Mouse (Mus musculus) midbrain, postnatal 0 days (tissue): ENCODE measurements around the gene Sipa1l1. TPM values are rescaled to one million over a fixed set of nuclear protein-coding genes. Genes with fewer than 3 reads are reported as not detected.

ENCODE experiments used
- ATAC-seq: fragments of 200-750 bp; cut with Nextera tagmentation; 2 replicates; pipeline ENCODE4 v1.8.0; 2017; ENCODE audit warnings: moderate number of reproducible peaks, mild to moderate bottlenecking, moderate TSS enrichment, moderate library complexity; ENCODE audit not compliant: low FRiP score
- DNase-seq: peaks from one replicate; pipeline ENCODE4 v3.0.0-alpha.2; 2015; ENCODE audit warnings: low spot score
- H3K27ac ChIP-seq: fragments of 300-500 bp; sonication (generic); 2 replicates; pipeline ENCODE4 v1.5.1; 2014; ENCODE audit warnings: low read depth, mild to moderate bottlenecking, low read length, mixed read lengths
- H3K27me3 ChIP-seq: fragments of 300-500 bp; sonication (generic); 2 replicates; pipeline ENCODE4 v1.6.1; 2014; ENCODE audit warnings: low read length, control low read depth, mixed read lengths; ENCODE audit not compliant: insufficient read depth
- H3K36me3 ChIP-seq: fragments of 300-500 bp; sonication (generic); 2 replicates; pipeline ENCODE4 v1.6.1; 2014; ENCODE audit warnings: low read length, control low read depth, mixed read lengths; ENCODE audit not compliant: insufficient read depth
- H3K4me1 ChIP-seq: fragments of 300-500 bp; sonication (generic); 2 replicates; pipeline ENCODE4 v1.6.1; 2014; ENCODE audit warnings: mild to moderate bottlenecking, control low read depth, antibody characterized with exemption, low read length, mixed read lengths; ENCODE audit not compliant: insufficient read depth
- H3K4me2 ChIP-seq: fragments of 300-500 bp; sonication (generic); 2 replicates; pipeline ENCODE4 v1.6.1; 2014; ENCODE audit warnings: low read depth, mild to moderate bottlenecking, low read length, mixed read lengths; ENCODE audit not compliant: poor library complexity, severe bottlenecking
- H3K4me3 ChIP-seq: fragments of 300-500 bp; sonication (generic); 2 replicates; pipeline ENCODE4 v1.5.1; 2014; ENCODE audit warnings: low read depth, mild to moderate bottlenecking, low read length, moderate library complexity
- H3K9ac ChIP-seq: fragments of 300-500 bp; sonication (generic); replicated peaks from 2 replicates; pipeline ENCODE4 v1.6.1; 2014; ENCODE audit warnings: mild to moderate bottlenecking, low read length, moderate library complexity, mixed read lengths; ENCODE audit not compliant: poor library complexity, severe bottlenecking
- H3K9me3 ChIP-seq: fragments of 300-500 bp; sonication (generic); 2 replicates; pipeline ENCODE4 v1.6.1; 2016; ENCODE audit warnings: low read length, control low read depth
- CTCF ChIP-seq: IDR thresholded peaks from 2 replicates; pipeline ENCODE4 v1.5.1; 2016; ENCODE audit warnings: antibody characterized with exemption, mild to moderate bottlenecking
- WGBS: fragments of 180-500 bp; shearing (Covaris S2); extraction: QIAGEN DNeasy Blood & Tissue Kit; methylation state at CpG from one replicate; pipeline ENCODE4 v1.1.7; 2014; 5-methylcytosine and 5-hydroxymethylcytosine counted together
- polyA plus RNA-seq: library from polyadenylated mRNA; unstranded; fragments of >200 nt; fragmentation: Nextera tagmentation; extraction: Ambion mirVana; gene quantifications from 2 replicates; pipeline ENCODE4 v1.2.1, GENCODE M21; 2015
- total RNA-seq: library from RNA; depleted of rRNA; stranded (reverse); fragments of >200 nt; gene quantifications from 2 replicates; pipeline ENCODE4 v1.2.3, GENCODE M21; 2014

Sipa1l1 gene
- total and polyA plus RNA-seq, 2 experiments from 2014 or later = 7.1 to 22.2 TPM

DNA sequence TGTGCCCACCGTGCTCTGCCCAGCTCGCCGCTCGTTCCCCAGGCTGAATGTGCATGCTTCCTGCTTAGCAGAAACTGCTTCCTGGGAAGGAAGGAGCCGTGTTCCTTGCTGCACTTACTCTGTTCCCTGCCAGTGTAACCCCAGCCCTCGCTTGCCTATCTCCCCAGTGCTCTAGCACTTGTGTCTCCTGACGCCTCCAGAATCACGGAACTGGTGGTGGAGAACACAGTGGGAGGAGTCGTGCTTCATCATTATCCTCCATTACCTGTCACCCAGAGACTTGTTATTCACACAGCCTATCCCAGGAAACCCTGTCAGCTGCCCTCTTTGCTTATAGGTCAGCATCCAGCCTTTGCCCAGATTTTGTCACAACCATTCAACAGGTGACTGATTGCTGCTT lies 259.3 kb downstream of the Sipa1l1 start:
- Histone ChIP-seq H3K4me2 (no peak overlapping the region), H3K9ac (no peak overlapping the region), H3K4me3 (no peak overlapping the region), H3K27me3 (no peaks in the 10 kb centered on the region), H3K36me3 (peaks cover 14% of the 10 kb centered on the region), H3K9me3 (no peaks in the 10 kb centered on the region), H3K27ac (no peak overlapping the region), H3K4me1 (no peaks in the 10 kb centered on the region)
- WGBS = 92% methylated on average over 9 of the region's 9 CpGs
- ATAC-seq (no peak), DNase-seq (no peak)
- TF ChIP-seq CTCF = no peak

DNA sequence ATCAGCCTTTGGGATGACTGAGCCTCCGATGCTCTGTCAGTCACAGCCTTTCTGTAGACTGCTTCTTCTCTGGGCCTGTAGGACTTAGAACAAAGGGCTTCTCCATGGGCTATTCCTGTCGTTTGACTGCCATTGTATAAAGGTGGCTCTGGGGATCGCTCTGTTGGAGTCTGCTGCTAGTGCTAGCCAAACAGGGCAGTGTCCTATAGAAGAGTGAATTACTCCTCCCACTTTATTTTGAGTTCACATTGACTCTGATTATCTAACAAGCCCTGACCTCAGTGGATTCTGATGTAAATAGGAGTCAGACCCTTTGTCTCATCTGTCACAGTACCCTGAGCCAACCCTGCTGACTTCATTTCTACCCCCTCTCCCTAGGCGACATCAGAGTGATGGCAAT lies 264.2 kb downstream of the Sipa1l1 start:
- Histone ChIP-seq H3K36me3 (peaks cover 4% of the 10 kb centered on the region; the same call in 1 of the 2 replicates), H3K9ac (no peak overlapping the region), H3K9me3 (no peaks in the 10 kb centered on the region), H3K4me2 (no peak overlapping the region), H3K4me3 (no peak overlapping the region), H3K27ac (no peak overlapping the region), H3K4me1 (no peaks in the 10 kb centered on the region; the same call in 1 of the 2 replicates), H3K27me3 (no peaks in the 10 kb centered on the region)
- no peak for TF ChIP-seq CTCF
- no peak for DNase-seq
- no peak for ATAC-seq
- 34% methylated on average over 4 of the region's 4 CpGs for WGBS

DNA sequence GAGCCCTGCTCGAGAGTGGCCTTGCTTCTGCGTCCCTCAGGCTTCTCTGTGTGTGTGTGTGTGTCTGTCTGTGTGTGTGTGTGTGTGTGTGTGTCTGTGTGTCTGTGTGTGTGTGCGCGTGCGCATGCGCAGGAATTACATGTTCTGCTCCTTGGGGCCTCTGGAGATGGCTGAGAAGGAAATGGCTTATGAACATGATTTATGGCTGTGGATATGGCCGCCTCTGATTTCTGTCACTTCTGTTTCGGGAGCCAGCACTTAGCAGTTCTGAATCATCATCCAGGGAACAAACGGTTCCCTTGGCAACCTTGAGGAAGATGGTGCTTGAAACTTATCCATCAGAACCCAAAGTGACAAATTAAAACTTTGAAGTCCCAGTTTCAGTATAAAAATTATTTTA lies 265.5 kb downstream of the Sipa1l1 start:
- Histone ChIP-seq H3K27me3 (no peaks in the 10 kb centered on the region), H3K36me3 (peaks cover 12% of the 10 kb centered on the region), H3K4me3 (no peak overlapping the region), H3K9ac (no peak overlapping the region), H3K4me2 (no peak overlapping the region), H3K9me3 (no peaks in the 10 kb centered on the region), H3K27ac (no peak overlapping the region), H3K4me1 (no peaks in the 10 kb centered on the region; the same call in 1 of the 2 replicates)
- 91% methylated on average over 9 of the region's 9 CpGs for WGBS
- ATAC-seq = no peak
- DNase-seq = no peak
- no peak for TF ChIP-seq CTCF

DNA sequence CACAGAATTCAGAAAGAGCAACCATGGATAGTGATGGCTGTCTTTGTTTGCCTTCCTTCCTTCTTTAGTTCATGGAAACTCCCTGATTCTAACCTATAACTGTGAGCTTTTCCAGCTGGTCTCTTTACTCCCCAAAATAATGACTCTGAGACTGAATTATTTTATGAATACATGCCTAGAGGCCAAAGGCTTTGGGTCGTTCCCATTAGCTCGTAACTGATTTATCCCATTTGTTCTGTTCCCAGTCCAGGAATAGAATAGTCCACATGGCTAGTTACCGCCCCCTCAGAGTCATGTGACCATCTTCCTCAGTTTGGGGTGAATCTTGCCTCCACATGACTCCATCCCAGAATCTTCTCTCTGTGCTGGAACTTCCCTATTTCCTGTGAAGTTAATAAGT lies 272.4 kb downstream of the Sipa1l1 start:
- DNase-seq (no peak), ATAC-seq (no peak)
- H3K27ac ChIP-seq = no peak overlapping the region
- WGBS = 91% methylated on average over 3 of the region's 3 CpGs
- H3K4me3 ChIP-seq = no peak overlapping the region
- H3K27me3 ChIP-seq = no peaks in the 10 kb centered on the region
- no peak overlapping the region for H3K9ac ChIP-seq
- H3K36me3 ChIP-seq = peaks cover 20% of the 10 kb centered on the region
- H3K4me2 ChIP-seq = no peak overlapping the region
- TF ChIP-seq CTCF = no peak
- no peaks in the 10 kb centered on the region for H3K9me3 ChIP-seq
- no peaks in the 10 kb centered on the region for H3K4me1 ChIP-seq

DNA sequence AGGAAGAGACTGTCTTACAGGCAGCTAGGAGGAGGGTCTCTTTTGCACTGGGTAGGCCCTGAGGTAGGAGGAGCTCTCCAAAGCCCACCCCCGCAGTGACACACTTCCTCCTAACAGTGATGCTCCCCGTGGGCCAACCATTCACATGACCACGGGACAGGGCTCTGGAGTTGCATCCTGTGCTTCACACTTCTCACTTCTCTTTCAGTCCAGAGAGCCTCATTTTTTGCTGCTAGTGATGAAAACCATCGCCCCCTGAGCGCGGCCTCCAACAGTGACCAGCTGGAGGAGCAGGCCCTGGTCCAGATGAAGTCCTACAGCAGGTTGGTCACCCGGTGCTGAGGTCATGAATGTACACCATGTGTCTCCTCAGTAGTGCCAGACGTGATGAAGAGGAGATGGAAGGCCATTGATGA lies 277.5 kb downstream of the Sipa1l1 start:
- H3K9me3 ChIP-seq = no peaks in the 10 kb centered on the region
- no peak overlapping the region for H3K4me2 ChIP-seq
- no peak overlapping the region for H3K27ac ChIP-seq
- no peak for TF ChIP-seq CTCF
- WGBS = 93% methylated on average over 8 of the region's 8 CpGs
- H3K4me3 ChIP-seq = no peak overlapping the region
- no peak for DNase-seq
- H3K27me3 ChIP-seq = no peaks in the 10 kb centered on the region
- peaks cover 4% of the 10 kb centered on the region for H3K36me3 ChIP-seq
- no peak overlapping the region for H3K9ac ChIP-seq
- no peaks in the 10 kb centered on the region for H3K4me1 ChIP-seq
- ATAC-seq = no peak

DNA sequence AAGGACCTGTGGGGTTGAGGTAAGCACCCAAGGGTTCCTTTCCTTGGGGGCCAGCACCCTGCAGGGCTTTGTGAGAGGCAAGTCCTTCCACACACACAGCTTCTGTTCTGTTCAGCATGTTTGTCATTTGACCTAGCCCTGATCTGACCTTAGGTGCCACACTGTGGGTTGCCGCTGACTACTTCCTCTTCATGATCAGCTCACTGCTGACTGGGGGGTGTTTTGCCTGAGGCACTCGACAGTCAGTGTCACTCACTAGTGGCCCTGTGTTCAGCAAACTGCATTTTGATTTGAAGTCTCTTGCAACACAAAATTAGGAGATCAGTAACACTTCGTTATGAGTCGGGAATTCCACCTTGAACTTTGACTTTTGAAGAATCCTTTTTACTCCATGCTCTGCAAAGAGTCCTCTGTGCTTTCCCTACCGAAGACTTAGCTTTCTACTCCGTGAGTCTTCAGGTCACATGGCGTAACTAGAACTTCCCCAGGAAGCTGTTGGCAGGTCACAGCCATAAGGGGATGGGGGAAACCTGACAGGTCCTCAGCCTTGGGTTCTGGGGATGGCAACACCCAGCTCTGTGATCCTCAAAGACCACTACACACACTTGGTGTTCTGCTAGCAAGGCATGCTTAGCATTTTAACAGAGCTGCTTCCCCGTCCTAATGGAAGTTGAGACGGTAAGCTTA lies 279.2 kb downstream of the Sipa1l1 start:
- peaks cover 4% of the 10 kb centered on the region for H3K36me3 ChIP-seq
- no peak overlapping the region for H3K4me2 ChIP-seq
- no peaks in the 10 kb centered on the region for H3K9me3 ChIP-seq
- H3K4me3 ChIP-seq = no peak overlapping the region
- no peak for TF ChIP-seq CTCF
- no peak for ATAC-seq
- no peaks in the 10 kb centered on the region for H3K27me3 ChIP-seq
- no peaks in the 10 kb centered on the region for H3K4me1 ChIP-seq
- no peak for DNase-seq
- H3K27ac ChIP-seq = no peak overlapping the region
- no peak overlapping the region for H3K9ac ChIP-seq
- 87% methylated on average over 9 of the region's 9 CpGs for WGBS
